Mouse (Mus musculus) urinary bladder, postnatal 4 days (tissue): ENCODE results near the gene Gmppb.
"Not testable (repeated sequence)": the region's sequence is repeated elsewhere in the genome, so short reads cannot be mapped to it uniquely, and the experiment has no call there.

Experiments used
- DNase-seq, 2 experiments: peaks; one replicate each; pipeline ENCODE4 v3.0.0; 2021 to 2022; ENCODE audit warnings: low spot score in 2 of 2

Gmppb gene

GRCm38 (mm10) chr9:108049016-108049455 is at the start of gene Gmppb:
Gene Gmppb (plus strand): TSS chr9:108049242.
- peak; percentile 97 for DNase-seq

DNA sequence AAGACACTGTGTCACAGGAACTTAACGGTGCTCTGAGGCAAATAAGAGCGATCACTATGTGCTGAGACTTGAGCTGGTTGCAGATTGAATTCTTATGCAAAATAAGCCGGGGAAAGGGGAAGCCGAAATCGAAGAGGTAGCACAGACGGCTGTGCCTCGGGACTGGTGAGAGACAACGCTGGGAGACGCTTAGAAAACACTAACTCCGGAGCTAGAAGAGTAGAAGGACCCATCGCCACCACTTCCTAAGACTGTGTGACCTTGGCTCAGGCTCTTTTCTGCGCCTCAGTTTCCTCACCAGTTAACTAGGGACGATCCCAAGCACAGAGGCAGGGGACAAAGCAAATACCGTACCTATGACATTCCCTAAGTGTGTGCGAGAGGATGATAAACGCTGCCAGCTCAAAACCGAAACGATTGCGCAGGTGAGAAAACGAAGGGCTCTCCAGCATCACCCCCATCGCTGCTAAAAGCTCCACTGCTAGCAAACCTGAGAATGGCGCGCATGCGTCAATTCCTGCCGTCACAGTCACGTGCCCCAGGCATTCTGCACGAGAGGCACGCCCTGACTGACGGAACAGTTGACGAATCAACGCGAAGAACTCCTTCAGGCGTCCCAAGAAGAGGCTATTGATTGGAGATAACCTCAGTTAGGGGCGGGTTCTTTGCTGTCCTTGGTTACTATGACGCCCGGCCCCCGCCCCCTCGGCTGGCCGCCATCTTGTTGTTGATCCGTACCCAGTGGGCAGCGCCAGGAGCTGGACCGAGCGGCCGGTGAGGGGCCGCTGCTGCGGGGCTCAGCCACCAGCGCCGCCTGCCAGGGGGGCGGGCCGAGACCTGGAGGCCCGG is 46.9 kb upstream of the Gmppb start, which contains the start of gene Ip6k1:
Gene Ip6k1, plus strand, starts transcription at position 580 of the 849 bp plus-strand sequence.
- DNase-seq = peak; percentile 99 to 100

GRCm38 (mm10) chr9:108002778-108003530 is 46.1 kb upstream of the Gmppb start:
- DNase-seq = no peak

DNA sequence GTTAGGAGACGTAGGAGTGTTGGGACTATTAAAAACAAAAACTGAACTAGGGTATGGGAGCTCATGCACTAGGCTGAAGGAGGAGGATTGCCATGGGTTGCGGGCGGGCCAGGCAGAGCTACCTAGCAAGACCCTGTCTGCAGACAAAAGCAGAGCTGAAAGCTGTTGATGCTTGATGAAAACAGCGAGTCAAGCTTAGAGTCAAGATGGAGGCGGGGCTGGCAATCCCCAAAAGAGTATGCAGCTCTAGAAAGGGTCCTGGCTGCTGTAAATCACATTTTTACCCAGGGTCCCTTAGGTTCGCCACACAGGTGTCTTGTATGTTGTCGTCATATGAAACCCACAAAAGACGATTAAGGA is 45.5 kb upstream of the Gmppb start:
- DNase-seq = no peak

DNA sequence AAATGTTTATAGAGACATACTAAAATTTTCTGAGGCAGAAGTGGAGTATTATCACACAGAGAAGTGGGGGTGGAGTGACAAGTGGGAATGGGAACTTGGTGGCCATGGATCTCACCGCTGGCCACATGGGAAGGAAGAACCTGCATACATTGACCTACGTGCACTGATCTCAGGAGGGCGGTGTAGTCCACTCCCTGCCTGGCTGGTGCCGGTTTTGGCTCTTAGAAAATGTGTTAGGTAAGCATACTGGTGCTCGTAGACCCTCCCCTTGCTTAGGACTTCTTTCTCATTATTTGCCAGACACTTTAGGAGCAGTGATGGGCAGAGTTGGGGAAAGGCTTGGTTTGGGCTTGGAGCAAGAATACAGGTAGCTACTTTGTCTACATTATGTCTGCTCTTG is 41.0 kb upstream of the Gmppb start:
- no peak for DNase-seq

DNA sequence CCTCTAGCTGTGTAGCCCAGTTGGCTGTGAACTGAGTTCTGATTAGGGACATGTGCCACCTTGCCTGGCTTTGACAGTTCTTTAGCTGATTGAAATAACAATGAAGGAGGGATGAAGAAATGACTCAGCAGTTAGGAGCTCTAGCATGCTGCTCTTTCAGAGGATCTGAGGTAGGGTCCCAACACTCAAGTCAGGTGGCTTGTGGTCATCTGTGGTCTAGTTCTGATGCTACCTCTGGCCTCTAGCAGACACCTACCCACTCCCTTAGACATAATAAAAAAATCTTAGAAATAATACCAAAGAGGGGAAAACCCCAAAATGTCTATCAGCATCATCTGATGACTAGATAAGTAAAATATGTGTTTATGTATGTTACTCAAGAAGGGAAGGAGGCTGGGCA is 38.7 kb upstream of the Gmppb start:
- no peak for DNase-seq

DNA sequence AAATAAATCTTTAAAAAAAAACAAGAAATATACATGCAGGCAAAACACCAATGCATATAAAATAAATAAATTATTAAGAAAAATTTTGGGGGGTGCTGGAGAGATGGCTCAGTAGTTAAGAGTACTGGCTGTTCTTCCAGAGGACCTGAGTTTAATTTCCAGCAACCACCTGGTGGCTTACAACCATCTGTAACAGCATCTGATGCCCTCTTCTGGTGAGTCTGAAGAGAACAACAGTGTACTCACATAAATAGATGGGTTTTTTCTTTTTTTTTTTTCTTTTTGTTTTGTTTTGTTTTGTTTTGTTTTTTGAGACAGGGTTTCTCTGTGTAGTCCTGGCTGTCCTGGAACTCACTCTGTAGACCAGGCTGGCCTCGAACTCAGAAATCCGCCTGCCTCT is 35.5 kb upstream of the Gmppb start:
- DNase-seq = not testable (repeated sequence)

GRCm38 (mm10) chr9:108017127-108017526 is 31.9 kb upstream of the Gmppb start:
- DNase-seq = no peak

GRCm38 (mm10) chr9:108020741-108021140 is 28.3 kb upstream of the Gmppb start:
- no peak for DNase-seq

DNA sequence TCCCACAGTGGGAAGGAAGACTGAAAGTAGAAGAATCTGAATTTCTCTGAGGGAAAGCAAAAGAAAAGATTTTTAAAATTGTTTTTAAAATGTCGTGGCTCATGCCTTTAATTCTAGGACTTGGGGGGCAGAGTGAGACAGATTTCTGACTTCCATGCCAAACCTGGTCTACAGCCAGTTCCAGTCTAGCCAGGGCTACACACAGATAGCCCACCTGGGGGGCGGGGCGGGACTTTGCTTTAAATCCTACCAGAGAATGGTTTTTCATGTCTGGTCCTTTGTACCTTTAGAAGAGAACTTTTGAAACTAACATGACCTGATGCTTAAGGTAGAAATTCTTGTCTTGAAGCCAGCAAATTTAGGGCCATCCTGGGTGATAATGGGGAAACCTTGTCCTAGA is 25.8 kb upstream of the Gmppb start:
- no peak for DNase-seq

DNA sequence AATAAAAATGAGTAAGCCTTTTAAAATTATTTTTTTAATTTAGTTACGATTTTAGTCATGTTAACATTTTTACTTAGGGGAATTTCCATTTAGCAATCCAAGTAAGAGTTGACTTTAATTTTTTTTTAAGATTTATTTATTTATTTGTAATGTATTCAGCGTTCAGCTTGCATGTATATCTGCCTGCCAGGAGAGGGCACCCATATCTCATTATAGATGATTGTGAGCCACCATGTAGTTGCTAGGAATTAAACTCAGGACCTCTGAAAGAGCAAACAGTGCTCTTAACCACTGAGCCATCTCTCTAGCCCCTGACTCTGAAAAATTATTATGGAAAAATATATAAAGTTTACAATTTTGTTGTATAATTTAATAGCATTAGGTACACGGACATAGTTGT is 22.5 kb upstream of the Gmppb start:
- no peak for DNase-seq

DNA sequence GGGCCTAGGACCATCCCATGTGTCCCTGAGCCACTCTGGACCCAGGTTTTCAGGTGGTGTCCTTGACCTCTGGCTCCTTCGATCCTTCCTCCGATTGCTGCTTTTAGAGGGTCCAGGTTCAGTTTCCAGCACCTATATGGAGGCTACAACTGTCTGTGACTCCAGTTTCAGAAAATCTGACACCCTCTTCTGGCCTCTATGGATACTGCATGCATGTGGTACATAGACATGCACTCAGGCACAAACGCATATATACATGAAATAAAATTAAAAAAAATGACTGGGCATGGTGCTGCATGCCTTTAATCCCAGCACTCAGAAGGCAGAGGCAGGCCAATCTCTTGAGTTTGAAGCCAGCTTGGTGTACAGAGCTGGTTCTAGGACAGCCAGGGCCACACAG is 21.2 kb upstream of the Gmppb start:
- DNase-seq = no peak

DNA sequence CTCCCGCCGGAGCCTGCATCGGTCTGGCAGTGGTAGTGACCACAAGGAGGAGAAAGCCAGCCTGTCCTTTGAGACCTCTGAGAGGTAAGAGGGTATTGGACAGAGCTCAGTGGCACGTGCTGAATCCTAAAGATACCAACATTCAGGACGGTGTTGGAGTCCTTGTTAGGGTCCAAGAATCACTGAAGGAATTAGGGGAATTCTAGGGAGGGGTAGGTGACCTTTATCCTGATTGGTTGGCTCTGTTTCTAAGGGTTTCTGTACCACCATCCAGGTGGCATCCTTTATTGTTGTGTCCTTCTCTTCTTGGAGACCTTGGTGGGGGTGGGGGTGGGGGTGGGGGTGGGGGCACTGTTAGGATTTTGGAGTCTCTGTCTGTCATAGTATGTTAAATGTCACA is 16.9 kb upstream of the Gmppb start:
- no peak for DNase-seq

GRCm38 (mm10) chr9:108035331-108036156 is 13.5 kb upstream of the Gmppb start:
- no peak for DNase-seq

- DNase-seq = peak in 1 of 2 experiments; percentile 58
Observed at GRCm38 (mm10) chr9:108044751-108045492, 4.1 kb upstream of the Gmppb start.

- DNase-seq = peak in 1 of 2 experiments; percentile 50
Observed at GRCm38 (mm10) chr9:108046582-108046981, 2.5 kb upstream of the Gmppb start.

DNA sequence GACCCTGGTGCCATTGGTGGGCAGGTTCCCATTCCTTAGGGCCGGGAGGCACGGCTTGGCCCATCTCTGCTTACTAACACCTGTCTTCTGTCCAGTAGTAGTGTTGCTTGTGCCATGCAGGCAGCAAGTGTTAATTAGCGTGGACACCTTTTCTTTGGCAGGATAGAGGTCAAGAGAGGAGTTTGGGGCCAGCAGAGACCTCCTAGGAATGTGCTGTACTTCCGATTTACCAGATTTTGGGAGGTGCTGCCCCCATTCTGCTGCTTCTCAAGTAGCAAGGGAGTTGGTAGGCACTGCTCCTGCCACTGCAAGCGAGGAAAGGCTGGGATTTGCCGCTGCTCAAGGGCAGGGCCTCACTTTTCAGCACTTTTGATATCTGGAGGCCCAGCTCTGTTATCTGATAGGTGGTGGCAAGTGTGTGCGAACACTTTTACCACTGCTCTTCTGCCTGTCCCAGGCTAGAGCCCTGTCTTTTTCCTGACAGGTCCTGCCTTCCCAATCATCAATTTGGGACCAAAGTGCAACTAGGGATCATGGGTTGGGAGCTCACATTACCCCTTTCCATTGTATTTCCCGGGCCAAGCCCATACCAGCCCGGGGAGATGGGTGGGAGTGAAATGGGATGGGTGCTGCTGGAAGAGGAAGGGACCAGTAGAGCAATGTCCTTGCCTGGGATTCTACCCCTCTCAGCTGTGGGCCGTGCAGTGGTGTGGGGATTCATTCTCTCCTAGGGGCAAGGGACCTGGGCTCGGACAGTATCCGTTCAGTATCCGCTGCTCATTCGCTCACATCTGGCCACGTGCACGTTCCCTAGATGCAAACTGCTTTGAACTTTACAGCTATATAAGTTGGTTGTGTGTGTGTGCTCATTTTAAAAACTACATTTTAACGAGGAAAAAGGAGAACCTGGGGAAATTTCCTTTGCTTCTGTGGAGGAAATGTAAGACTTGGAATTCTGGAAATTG is 1.2 kb upstream of the Gmppb start:
- peak in 1 of 2 experiments; percentile 49 for DNase-seq

GRCm38 (mm10) chr9:108048566-108048955 is 481 bp upstream of the Gmppb start:
- no peak for DNase-seq

- DNase-seq = peak in 1 of 2 experiments; percentile 55
Observed at GRCm38 (mm10) chr9:108049561-108050251, 664 bp downstream of the Gmppb start.
